Mouse (Mus musculus) heart, adult 18-20 months (tissue): ENCODE results near the gene Fndc3b. TPM values are rescaled to one million over a fixed set of nuclear protein-coding genes. Genes with fewer than 3 reads are reported as not detected.
A peak's percentile ranks its signal among the peaks of the same experiment; 100 is the strongest.

ENCODE experiments used
- DNase-seq, 2 experiments: peaks; one replicate each; pipeline ENCODE4 v3.0.0; 2021 to 2022; ENCODE audit warnings: mixed read lengths in 1 of 2
- total RNA-seq, 2 experiments: library from RNA; stranded (reverse); gene quantifications; 2 replicates each; pipeline ENCODE4 v1.2.3; 2021

Gene Fndc3b
- total RNA-seq, 2 experiments from 2014 or later, result 49.0 to 50.5 TPM

DNA sequence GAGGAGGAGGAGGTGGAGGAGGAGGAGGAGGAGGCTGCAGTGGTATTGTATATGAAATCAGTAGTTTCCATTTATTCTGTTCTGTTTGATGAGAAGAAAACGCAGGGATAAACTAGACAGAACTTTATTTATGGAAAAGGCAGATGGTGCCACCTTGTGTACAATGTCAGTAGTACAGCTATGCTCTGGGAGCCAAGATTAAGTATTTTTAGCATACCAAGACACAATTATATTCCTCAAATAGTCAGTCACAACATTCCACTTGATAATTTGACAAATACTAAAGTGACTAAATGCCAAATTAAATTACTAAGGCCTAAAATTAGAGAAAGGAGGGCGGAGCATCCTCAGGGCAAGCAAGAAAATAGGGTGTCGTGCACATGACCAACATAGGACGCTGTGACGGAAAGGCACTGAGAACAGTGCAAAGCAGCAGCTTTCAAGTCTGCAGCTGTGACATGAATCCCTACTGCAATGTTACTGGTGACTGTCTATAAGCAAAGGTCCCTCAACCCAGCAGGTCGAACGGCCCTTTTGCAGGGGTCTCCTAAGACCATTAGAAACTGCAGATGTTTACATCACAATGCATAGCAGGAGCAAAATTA is 244.7 kb downstream of the Fndc3b start:
- peak; percentile 64 to 83 for DNase-seq

DNA sequence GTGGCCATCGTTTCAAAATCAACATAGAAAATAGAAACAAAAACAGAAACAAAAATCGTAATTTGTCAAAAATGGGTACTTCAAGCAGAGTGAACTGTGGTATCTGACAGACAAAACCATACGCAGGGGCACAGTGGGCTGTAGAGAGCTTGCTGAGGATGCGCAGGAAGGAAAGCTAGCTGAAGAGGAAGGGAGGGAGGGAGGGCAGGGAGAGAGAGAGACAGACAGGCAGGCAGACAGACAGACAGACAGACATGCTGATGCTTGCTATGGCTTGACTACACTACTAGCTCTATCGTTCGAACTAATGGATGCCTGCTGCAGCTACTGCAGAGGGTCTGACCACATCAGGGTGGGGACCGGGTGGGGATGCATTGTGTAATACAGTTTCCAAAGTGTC is 247.7 kb downstream of the Fndc3b start:
- DNase-seq, result no peak

DNA sequence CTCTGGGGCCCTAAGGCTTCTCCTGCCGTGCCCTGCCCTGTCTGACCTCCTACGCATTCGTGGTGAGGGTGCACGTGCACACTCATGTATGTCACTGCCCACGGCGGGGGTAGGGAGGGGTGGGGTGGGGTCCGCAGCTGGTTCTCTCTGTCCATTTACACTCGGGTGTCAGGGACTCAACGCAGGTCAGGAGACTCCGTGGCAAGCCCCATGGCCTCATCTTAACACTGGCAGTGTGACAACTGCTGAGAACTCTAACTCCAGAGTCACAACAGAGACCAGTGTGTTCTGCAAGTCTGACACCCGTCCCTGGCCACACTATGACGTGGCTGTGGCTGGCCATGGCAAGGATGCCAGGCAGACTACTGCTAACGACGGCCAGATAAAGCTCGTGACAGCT is 248.2 kb downstream of the Fndc3b start:
- peak; percentile 59 to 67 for DNase-seq

DNA sequence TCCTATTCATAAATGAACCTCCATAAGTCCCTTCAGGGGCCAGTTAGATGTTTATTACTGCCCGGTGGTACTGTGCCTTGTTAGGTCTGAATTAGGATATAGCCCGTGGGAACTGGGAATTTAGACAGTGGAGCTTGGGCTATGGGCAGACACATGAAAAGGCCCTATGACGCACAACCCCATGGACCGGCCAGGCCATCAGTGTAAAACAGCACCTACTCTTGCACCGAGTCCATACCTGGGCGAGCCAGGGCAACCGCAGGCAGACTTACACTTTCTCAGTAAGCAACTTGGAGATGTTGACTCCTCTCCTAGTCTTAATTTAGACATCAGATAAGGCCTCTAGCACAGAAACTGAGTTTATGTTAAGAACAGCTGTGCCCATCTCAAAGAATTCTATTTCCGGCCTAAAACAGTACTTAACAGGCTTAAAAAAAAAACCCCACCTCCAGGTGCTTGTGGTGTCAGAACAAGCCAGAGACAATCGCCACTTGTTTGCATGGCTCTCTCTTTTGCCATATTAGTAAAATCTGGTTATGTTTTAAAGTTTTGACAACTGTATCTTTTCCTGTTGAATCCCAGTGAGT is 248.7 kb downstream of the Fndc3b start:
- DNase-seq, result no peak

DNA sequence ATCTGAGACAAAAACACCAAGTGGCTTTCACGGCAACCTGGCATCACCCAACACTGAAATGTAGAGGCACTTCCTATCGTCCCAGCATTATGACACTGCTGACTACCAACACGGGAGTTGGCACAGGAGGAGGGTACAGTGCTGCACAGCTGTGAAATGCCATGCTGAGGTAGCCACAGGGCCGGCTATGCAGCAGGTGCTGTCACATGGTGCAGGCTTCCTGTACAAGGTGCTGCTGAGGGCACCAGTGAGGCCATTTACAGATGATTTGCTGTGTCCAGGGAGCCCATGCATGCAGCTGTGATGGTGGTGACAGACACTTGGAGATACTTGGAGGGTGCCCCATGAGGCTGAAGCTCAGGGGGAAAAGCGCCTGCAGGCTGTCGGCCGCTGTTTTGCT is 249.2 kb downstream of the Fndc3b start:
- DNase-seq, result no peak

DNA sequence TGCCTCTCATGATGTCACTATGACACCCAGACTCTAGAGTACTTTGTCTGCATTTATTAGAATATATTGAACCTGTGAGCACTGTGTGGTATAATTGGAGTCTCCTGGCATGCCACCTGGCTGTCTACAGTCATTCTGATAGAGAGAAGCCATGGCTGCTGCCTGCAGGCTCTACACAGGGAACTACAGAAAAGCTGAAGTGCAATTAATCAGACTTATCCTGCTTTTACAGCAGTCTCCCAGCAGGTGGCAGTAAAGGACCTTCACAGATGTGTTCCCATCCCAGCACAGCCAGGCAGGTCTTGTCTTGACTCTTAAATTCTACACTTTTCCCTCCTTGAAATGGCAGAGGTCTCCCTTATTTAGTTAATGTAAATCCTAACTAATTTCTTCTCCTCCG is 250.1 kb downstream of the Fndc3b start:
- peak; percentile 78 to 88 for DNase-seq

DNA sequence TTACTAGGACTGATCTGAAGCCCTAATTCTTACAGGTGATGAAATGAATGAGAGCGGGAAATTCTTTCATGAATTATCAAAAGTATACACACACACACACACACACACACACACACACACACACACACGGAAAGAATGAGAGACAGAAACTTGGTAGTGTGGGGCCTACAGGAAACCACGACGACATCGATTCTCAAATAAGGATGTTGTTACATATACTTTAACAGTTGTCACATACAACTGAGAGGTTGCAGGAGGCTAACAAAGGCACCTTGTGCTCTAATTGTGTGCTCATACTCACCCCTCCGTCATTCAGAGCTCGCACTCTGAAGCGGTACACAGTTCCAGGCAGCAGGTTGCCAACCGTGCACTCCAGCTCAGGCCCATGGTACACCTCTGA is 252.7 kb downstream of the Fndc3b start:
- no peak for DNase-seq

DNA sequence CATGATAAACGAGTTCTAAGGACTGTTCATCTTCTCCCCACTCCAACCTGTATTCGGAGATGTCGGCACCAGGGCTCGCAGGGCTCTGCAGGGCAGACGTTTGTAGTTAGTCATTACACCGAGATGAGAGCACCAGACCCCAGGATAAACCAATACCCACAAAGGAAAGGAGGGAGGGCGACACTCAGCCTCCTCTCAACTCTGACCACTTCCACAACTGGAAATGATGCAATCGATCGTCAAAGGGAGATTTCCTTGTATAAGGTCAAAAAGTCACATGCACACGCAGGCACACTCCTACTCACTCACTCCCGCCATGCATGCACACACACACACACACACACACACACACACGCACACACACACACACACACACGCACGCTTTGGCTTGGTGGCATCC is 254.6 kb downstream of the Fndc3b start:
- no peak for DNase-seq

DNA sequence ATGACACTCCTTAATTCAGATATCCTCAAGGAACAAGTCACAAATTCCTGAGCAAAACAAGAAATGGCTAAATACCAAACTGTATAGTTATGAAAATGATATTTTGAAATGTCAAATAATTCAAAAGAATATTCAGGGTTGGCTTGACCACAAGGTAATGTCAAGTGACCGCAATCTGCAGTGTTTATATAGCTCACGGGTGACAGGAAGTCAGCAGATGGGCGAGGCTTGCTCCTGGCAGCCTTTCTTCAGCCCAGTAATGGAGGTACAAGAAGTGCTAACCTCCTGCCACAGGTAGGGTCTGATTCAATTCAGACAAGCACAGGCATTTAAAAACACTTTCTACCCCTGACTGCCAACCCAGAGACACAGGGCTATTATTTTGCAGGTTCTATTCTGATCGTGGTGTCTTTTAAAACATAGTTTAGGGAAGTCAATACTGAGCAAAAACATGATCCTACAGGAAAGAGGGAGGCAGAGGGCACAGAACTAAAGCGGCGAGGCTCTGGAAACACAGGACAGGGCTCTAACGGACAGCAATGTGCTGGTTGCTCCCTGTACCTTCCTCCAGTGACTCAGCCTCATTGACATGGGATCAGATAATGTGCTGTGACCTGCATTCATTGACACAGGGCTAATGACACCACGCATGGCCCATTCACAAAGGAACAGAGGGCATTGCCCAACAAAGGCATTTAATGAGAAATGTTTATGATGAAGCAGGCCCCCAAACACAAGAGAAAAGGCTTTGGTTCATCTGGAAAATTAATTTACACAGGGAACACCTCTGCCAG is 256.5 kb downstream of the Fndc3b start:
- DNase-seq, result no peak

DNA sequence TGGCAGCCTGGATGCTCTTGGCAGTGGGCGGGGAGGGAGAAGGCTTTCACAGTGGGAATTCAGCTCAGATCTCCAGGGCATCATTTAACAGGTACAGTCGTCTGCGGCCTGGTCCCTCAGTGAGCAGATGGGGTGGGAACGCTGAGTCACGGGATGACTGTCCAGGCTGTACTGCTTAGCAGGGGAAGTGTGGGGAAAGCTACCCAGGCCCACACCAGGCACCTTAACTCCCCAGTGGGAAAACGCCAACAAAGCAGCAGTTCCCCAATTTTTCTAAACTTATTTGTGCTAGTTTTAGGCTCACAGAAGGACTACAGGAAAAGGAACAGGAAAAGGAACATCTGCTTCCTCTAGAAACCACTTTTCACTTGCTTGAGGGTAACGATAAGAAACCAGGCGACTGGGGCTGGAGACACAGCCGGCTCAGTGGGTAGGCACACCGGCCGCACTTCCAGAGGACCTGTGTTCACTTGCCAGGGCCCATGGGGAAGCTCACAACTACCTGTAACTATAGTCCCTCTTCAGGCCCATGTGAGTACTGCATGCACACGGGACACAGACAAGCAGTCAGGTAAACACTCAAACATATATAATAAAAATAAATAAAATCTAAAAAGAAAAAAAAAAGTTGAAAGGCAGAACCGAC is 257.5 kb downstream of the Fndc3b start:
- DNase-seq, result peak in 1 of 2 experiments; percentile 33

DNA sequence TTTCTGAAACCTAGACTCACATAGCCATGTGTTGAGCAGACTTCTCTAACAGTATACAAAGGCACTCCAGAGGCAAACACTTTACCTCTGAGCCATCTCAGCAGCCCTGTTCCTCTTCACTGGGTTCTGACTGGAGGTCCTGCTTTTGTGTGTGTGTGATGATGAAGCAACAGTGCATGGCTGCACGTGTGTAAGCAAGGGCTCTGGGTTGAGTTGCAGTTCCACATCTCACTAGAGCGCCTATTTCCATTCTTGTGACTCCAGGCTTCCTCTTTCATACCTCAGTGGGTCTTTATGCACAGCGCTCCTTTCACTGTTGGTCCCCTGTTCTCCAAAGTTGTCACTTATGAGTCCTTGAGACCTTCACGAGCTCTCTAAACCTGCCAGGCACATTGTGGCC is 261.7 kb downstream of the Fndc3b start:
- no peak for DNase-seq

DNA sequence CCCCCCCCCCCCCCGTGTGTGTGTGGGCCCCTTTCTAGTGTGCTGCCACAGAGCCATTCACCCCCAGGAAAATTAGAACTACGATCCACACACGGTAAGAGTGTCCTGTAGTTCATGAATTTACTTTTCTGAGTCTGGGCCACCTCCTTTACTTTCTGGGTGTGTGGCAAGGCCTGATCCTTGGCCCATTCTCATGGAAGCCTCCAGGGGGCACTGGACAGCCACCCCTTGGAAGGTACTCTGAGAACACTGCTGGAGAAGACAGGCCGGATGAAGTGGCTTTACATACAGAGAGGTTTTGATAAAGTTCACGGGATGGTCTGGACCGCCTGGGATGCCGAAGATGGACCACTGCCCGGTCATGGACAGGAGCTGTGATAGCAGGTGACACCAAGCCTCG is 262.7 kb downstream of the Fndc3b start:
- no peak for DNase-seq

DNA sequence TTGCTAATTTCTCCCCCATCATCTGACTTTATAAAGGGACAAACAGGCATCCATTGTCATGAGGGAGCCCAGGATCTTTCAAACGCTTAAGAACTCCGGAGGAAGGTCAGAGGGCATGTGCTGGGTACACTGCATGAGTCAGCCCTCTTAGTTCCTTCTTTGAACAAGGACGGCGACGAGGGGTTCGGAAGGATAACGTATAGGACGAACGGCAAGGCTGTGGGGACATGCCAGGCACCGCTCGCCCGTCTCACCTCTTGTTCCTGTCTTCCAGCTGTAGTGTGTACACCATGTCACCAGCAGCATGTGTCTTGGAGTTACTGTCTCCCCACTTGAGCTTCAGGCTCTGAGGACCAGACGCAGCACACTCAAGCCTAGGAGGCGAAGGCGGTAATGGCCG is 271.4 kb downstream of the Fndc3b start:
- DNase-seq, result no peak

DNA sequence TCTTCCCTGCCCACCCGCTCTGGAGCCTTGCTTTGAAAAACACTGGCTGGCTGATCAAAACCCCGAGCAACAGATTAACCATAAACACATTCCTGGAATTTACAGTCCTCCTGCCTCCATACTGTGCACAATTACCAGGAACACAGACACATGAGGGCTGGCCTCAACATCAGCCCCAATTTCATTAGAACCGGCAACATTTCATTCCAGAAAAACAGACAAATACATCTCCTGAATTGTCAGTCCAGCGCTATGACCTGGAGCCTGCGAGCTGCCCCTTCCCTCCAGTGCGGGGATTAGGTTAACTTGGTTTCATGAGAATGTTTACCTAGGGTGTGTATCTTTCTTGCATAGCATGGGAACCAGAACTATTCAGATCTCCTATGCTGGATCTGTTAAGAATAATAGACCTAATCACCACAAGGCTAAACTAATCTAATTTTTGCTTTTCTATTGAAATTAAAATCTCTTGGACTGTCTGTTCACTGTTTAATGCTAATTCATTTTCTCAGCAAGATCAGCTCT is 275.9 kb downstream of the Fndc3b start:
- DNase-seq, result no peak

DNA sequence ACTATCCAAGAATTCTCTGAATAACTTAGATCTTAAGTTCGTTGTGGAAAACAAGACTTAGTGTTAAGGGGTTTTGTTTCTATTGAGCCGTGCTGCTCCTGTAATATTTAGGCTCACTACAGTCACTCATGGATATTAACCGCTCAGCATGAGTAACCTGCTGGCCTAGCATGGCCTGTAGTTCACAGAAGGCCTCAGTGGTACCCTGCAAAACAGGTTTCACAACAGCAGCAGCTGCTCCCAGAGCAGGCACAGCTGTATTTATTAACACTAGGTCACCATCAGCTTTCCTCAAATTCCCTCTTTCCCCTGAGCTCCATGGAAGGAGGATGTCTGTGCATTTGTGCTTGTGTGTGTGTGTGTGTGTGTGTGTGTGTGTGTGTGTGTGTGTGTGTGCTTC is 278.1 kb downstream of the Fndc3b start:
- DNase-seq, result no peak

DNA sequence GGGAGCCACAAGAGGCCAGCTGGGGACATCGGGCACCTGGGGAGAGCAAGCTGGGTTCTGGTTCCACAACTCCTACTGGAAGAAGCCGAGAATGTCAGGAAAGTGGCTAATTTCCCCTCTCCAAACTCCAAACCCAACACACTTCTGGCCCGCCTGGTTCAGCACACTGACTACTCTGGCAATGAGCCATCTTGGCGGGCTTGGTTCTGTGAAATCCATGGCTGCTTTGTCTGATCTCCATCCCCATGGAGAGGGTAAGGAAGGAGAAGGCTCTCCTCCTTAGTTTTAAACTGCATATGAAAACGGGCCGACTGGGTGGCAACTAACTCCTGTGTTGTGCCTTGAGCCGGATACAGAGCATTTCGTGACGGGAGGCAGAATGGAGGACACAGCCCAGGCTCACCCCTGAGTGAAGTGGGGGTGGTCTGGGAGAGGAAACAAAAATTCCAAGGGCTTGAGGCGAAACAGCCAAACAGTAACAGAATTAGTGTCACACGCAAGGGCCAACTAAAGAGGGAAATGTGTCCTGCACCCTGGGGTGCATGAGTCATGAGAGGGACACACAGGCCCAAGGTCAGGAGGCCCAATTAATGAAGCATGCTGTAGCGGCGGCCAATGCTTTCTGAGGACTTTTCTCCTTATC is 280.4 kb downstream of the Fndc3b start:
- DNase-seq, result peak; percentile 59 to 62

DNA sequence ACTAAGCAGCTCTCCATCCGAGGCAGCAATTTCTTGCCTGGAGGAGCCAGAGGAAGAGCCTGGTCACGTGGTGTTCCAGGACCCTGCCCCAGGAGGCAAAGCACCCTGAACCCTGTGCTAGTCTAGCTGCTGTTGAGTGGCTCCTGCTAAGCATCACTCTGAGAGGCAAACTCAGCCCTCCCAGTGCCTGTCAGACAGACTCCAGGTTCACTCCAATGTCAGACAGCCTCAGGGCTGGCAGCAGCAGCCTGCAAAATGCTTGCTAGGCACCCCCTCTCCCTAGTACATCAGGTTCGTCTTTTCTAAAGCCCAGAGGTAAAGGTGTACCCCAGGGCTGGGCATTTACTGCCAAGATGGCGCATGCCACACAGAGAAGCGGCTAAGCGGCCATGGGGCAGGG is 283.7 kb downstream of the Fndc3b start:
- no peak for DNase-seq

DNA sequence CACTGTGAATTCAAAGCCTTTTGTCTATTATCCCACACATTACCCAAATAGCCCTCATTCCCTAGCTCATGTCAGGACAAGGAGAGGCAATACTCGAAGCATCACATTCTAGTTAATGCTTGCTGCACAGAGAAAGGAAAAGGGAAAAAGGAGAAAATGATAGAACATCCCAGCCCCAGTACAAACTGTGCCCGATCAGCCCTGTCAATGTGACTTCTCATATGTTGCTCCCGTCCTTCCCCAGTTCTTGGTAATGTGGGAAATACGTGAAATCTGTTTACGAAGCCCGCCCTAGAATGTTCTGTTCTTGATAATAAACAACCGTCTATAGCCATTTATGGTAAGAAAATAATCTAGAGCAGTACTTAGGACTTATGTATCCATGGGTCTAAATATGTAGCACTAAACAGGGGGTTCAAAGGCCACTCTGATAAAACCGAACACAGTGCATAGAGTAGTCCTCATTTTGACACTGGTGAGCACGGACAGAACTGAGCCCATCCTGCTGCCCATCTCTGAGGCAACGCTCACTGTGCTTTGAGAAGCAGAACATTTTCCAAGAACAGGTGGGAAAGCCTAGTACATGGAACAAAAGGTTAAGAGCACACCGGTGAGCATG is 286.9 kb downstream of the Fndc3b start:
- DNase-seq, result no peak

DNA sequence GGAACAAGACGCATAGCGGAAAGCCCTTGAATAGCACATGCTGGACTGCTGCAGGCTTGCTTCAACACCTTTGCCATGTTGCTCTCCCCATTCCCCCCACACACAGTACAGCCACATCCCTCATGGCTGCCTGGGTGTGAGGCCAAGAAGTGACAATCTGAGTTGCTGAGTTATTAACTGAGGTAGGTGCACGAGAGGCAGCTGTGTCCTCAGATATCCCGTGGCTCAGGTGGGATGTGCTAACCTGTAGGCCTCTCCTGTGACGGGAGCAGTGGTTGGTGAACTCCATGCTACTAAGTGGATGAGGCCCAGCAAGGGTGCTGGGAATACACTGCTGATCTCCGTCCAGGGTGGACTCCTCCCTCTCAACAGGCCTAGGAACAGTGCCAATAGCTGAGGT is 288.6 kb downstream of the Fndc3b start:
- DNase-seq, result no peak

DNA sequence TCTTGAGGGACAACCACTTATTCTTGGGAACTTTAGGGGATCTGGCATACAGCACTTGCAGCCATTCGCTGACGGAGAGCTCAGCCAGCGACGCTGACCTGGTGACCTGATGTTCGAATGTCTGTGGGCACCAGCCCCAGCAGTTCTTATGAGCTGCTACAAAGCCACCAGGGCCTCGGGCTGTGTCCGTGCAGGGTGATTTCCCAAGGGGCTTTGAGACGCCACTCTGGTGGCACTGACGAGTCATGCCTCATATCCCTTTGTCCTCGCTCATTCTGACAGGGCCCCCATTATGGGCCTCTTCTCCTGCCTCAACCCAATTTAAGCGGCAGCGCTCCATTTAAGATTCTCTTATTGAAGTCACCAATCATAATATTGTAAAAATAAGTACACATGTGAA is 289.1 kb downstream of the Fndc3b start:
- no peak for DNase-seq

DNA sequence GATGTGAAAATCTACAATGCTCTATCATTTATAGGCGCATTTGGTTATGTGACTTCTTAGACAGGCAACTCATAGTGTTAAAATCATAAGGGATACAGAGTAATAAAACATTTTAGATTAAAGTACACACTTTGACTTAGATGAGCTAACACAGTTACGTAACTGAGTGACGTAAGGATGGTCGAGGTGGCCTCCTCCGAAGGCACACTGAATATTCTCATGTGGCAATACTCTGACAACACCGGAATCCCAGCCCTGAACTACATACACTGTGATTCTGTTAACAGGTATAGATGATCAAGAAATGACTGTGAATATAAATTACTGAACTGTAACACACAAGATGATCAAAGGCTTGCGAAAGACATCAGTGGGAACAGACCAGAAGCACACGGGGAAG is 292.5 kb downstream of the Fndc3b start:
- DNase-seq, result no peak

DNA sequence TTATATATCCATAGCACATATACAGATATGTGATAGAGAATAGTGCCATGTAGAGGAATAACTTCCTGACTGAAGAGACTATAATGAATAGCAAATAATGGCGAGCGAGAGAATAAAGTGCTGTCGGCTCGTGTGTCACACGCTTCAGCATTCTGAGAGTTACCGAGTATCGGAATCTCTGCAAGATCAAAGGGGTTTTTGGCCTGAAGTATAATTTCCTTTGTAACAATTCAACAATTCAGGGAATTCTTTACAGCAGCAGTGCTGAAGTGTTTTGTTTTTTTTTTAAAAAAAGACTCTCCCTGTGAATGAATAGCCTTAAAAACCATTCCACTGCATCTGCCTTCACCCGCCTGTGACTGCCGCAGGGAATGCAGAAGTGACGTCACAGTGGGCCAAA is 294.3 kb downstream of the Fndc3b start:
- DNase-seq, result no peak
